Mouse (Mus musculus): ENCODE measurements around the gene Rasl12.

Rasl12 gene

GRCm38 (mm10) chr9:65398279-65398678 is at the start of gene Rasl12:
Rasl12 (plus strand) TSS chr9:65398506.
- peak; percentile 85 for DNase-seq

DNA sequence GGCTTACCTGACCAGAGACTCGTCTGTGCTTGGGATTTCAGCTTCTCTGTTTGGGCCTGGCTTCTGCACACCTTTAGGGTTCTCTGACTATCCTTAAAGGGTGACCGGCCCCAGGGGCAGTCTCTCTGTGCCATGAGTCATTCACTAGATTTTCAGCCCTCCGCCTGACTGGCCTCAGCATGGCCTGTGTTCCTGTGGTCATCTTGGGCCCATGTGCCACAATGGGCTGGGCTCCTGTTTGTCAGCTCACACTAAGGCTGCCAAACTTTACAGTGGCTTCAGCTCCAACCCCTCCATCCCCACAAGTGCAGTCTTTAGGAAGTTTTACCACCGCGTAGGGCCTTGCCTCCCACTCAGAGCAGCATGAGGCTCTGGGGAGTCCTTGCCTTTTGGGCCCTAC is 45.1 kb upstream of the Rasl12 start:
- DNase-seq = no peak

DNA sequence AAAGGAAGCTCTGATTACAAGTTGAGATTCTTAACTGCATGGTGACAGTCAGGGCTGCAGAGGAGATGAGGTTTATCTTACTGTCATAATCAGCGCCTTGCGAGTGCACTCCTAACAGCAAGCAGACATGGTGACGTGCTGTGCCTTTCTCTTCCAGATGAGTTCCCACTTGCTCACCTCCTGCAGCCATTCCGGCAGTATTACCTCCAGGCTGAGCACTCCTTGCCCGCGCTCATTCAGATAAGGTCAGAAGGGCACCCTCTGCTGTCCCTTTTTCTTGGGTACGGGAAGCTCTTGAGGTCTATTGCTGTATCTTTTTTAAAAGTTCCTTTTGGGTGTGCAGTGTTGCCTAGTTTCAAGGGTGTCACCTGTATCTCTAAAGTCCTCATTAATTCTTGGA is 41.7 kb upstream of the Rasl12 start:
- DNase-seq = no peak

- DNase-seq = no peak
Measured at GRCm38 (mm10) chr9:65356971-65357370, 41.3 kb upstream of the Rasl12 start.

DNA sequence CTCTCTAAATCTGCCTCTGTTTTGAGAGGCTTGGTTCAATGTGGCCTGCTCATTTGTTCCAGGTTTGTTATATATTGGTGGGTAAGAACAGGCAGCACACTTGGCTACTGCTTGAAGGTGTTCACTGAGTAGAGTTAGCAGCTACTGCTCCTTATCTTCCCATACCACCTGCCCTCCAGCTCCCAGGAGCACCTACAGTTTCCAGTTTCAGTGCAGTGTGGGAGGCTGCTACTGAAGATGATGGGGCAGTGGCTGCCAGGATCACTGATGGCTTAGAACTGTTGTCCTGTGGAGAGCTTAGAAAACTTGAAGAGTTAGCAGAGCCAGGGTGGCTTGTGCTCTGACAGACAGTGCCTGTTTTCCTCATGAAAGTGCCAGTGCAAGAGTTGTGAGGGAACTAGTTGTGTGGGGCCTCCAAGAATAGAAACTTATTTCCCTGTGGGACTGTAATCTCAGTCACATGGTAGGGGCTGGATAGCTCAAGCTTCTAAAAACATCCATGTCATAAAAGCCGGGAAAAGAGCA is 39.3 kb upstream of the Rasl12 start:
- DNase-seq = no peak

DNA sequence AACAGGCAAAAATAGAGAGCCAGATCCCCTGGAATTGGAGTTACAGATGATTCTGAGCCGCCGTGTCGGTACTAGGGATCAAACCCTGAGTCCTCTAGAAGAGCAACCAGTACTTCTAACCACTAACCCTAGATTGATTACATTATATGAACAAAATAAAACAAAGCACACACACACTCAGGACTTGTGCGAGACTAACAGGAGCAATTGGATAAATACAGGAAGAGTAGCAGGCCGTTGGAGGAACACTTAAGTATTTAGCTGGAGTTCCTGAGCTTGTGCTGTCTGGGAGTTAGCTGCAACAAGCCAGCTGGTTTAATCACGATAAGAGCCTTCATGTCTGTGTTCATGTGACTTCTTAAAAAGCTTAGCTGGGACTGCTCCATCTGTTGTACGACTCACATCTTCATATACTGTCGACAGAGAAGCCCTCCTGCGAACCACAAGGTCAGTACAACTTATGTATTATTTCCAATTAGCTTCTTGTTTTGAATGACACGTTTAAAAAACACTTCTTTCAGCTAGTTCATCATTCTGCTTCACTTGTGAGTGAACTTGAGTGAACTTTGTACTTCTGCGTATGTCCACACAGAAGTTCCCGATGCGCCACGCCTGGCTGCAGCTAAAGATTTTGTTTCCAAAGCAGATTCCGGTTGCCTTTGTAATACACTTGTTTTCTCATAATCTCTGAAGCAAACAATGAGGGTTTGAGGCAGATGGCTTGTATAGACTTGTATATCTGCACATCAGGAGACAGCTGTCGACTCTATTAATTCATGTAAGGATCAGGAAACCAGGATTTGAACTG is 37.5 kb upstream of the Rasl12 start, which contains the start of gene Ubap1l:
TSS of gene Ubap1l (plus strand) at position 401 of the 808 bp plus-strand sequence.
- no peak for DNase-seq

GRCm38 (mm10) chr9:65363684-65364083 is 34.6 kb upstream of the Rasl12 start:
- DNase-seq = no peak

- DNase-seq = no peak
Measured at GRCm38 (mm10) chr9:65365721-65366120, 32.6 kb upstream of the Rasl12 start.

DNA sequence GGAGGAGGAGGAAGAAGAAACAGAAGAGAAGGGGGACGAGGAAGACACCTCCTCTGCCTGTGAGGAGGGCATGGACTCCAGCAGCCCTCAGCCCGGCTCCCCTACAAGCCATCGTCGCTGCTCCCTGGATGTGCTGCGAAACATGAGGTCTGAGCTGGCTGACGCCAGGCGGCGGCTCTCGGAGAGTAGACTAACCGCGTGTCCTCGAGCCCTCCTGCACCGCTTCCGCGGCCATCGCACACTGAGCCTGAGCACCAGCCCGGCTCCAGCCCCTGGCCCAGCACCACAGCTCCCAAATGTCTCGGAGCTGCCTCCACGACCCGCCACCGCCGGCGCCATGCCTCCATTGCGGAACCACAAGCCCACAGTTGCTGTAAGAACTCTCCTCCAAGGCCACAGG is 26.6 kb upstream of the Rasl12 start:
- no peak for DNase-seq

- DNase-seq = peak; percentile 77
Measured at GRCm38 (mm10) chr9:65372449-65372848, 25.9 kb upstream of the Rasl12 start.

DNA sequence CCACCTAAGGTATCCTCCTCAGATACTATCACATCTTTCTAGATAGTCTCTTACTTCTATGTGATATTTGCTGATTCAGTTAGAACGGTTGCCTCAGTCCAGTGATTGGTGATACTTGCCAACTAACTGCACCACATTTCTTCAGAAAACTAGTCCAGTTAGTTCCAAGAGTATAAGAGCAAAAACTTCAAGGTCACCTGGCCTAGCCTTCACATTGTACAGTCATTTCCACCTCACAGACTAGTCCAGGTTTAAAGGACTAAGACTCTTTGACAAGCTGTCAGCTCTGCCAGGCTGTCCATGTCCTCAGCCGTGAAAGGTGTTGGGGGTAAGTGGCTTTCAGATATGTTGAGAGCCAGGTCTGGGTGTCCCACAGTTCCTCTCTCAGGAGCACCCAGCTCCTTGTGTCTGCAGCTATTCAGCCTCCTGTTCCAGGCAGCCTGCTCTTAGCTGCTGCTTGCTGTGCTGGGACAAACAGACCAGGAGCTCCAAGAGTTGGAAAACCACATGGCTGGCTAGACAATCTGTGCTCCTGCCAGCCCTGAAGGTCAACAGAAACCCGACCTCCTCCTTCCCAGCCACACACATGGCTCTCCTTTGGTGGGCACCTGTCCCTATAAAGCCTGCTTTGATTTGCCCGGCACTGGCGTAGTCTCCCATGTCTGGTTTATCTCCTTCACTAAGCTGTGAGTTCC is 23.7 kb upstream of the Rasl12 start:
- DNase-seq = no peak

DNA sequence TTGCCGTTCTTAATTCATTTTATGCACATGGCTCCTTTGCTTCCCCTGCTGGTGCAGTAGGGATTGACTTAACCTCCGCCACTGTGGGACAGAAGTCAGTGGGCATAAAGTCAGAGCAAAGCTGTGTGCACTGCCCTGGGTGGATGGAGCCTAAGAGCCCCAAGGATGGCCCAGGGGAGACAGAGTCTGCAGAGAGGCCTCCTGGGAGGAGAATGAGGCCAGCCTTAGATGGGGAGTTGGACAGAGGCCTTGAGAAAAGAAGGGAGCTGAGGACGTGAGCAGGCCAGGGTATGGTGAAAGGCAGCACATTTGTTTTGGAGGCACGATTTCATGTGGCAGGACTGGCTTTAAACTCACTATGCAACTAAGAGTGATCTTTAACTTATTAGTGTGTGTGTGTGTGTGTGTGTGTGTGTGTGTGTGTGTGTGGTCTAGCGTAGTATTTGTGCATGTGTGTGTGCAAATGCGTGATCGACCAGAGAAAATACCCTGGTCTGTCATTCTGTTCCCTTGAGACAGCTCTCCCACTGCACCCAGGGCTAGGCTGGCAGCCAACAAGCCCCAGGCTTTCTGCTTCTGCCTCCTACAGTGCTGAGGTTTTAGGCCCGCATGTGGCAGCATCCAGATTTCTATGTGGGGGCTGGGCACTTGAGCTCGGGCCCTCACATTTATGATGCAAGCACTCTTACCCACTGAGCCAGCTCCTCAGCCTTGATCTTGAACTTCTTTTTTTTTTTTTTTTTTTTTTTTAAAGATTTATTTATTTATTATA is 23.0 kb upstream of the Rasl12 start:
- no peak for DNase-seq

DNA sequence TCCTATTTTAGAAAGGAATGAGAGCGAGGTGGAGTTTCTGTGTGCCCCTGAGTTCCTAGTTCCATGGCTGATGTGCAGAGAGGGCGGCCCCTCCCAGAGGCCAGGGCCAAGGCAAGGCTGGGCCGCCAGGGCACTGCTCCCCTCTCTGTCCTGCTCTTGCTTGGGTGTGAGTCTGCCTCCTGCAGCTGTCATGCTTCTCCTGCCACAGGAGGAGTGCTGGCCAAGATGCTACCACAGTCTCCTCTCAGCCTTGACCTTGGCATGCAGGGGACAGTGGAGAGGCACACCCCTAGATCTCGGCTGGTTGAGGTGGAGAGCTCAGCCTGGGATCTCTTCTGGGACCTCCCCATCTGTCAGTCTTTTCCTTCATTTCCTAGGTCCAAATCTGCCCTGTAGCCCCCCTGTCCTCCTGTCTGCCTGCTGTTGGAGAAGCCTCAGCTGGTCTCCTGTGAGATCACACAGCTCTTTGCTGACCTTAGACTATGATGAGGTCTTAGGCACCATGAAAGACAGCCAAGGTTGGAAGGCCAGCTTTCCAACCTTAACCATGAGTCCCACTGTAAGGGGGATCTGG is 17.2 kb upstream of the Rasl12 start:
- DNase-seq = peak; percentile 24

GRCm38 (mm10) chr9:65382031-65382750 is 16.1 kb upstream of the Rasl12 start:
- no peak for DNase-seq

DNA sequence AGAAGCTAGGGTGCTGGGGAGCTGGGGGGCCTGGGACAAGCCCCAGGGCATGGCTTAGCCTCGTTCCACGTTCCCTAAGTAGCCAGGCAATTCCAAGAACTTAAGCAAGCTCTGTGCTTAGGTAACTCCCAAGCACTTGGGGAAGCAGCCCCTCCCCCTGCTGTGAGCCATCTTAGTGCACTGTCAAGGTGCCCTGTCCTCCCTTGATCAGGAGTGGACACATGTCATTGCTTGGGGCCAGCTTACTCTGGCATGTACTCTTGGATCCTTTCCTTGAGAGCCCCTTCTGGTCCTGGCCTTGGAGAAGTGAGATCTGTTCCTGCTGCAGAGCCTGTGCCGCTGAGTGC is 15.6 kb upstream of the Rasl12 start:
- DNase-seq = peak; percentile 26

DNA sequence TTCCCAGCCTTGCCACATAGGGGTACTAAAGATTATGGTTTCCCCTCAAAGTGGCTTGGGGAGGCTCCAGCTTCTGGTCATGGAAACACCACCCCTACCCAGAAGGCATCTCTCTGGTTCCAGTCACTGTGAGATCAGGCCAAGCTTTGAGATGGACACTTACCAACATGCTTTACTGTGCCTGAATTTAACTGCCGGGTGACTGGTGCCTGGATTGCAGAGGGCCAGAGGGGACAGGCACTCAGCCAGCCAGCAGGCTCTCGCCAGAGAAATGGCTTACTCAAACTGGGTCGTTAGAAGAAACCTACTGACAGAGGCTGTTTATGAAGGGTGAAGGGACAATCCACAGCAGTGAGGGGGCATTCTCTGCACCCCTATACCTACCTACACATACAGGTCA is 14.0 kb upstream of the Rasl12 start:
- peak; percentile 63 for DNase-seq

- peak; percentile 60 for DNase-seq
Measured at GRCm38 (mm10) chr9:65386373-65387140, 11.7 kb upstream of the Rasl12 start.

- DNase-seq = no peak
Measured at GRCm38 (mm10) chr9:65390752-65391612, 7.3 kb upstream of the Rasl12 start.

GRCm38 (mm10) chr9:65391613-65391964 is 6.7 kb upstream of the Rasl12 start, which contains the start of gene Kbtbd13:
Kbtbd13 (minus strand) TSS chr9:65391652.
- DNase-seq = no peak

DNA sequence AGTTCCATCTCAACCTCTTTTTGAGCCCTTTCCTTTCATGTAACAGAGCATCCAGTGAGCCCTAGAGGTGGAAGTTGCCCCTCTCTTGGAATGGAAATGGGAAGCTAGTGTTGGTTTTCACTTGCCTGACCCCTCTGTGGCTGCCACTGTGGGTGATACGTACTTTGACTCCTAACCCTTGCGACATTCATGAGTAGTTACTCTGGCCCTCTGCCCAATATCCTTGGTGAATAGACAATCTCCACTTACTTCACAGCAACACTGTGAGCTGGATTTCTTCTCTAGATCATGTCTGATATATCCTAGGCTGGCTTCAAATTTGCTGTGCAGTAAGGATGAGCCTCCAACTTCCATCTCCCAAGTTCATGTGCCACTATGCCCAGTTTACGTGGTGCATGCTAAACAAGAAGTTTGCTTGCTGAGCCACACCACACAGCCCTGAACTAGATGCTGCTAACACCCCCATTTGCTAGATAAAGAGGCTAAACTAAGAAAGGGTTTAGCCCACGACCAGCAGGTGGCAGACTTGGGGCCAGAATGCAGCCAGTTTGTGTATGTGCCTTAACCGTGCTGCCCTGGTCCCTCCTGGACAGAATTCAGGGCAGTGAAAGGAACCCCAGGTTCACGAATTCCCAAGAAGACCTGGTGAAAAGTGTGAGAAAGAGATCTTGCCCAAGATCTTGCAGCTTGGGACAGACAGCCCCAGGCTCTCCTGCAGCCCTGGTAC is 5.5 kb upstream of the Rasl12 start:
- peak; percentile 83 for DNase-seq

All from lung, postnatal 14 days (tissue).